ENCODE assay signal across 10 mouse cellular contexts in the genomic region with DNA sequence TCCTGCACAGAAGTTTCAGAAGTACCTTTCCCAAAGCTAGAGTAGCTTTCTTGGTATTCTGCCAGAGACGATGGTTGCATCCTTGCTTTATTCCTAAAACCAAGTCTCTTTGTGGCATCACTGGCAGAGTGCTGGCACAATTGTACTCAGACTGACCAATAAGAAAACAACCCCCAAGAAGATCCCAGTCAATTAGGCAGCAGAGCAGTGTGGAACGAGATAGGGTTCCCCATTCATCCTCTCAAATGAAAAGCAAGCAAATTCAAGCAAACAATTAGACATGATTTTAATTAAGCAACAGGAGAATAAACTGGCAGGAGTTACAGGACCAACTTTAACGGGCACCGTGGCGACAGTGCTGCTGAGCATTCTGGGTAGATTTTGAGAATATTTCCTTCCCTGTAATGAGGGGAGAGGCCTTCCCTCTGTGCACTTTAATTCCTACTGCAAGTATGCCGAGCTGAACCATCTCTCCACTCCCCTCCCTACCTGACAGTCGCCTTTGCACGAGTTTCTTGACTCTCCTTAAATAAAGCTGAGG.
"Had no signal": no experiment of that assay in that cellular context is flagged by ENCODE, and none has a peak within 500 bp of the region (broad histone marks: within the 10 kb centered on the region; RNA-seq: fewer than 3 reads in every experiment).

No protein-coding gene starts in this region.

- H3K27me3 ChIP-seq: liver, embryonic 12.5 days; midbrain, embryonic 12.5 days had no signal

- H3K9me3 ChIP-seq: liver, embryonic 12.5 days; midbrain, embryonic 12.5 days had no signal

- DNase-seq: kidney, adult 11 months; kidney, adult 9 months; kidney, postnatal 10 days; layer of hippocampus, adult 9-11 months; layer of hippocampus, postnatal 36 days; lung, postnatal 10 days; thymus, postnatal 4 days had no signal

- H3K27ac ChIP-seq: liver, embryonic 12.5 days; midbrain, embryonic 12.5 days; stomach, postnatal 0 days had no signal

- H3K9ac ChIP-seq: liver, embryonic 12.5 days; midbrain, embryonic 12.5 days had no signal

- H3K36me3 ChIP-seq: midbrain, embryonic 12.5 days had no signal

- H3K4me3 ChIP-seq: liver, embryonic 12.5 days; midbrain, embryonic 12.5 days had no signal

- H3K4me2 ChIP-seq: liver, embryonic 12.5 days; midbrain, embryonic 12.5 days had no signal

- ATAC-seq: liver, embryonic 12.5 days had no signal
